ENCODE assay signal across 23 mouse cellular contexts in the genomic region with DNA sequence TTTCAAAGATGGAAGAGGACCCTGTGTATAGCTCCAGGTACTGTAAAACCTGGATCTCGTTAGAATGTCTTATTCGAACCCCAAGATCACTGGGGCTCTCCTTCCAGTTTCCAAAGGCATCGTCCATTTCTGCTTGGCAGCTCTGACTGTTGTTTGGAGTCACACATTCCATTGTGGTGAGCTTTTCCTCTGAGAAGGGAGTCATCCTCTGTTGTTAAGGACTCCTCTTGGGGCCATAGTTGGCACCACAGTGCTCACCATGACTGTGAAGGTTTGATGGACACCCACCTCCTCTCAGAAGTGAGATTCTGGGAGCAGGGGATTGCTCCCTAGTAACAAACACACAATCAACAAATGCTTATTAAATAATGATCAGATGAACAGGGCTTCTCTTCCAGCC.
"Had no signal": no experiment of that assay in that cellular context is flagged by ENCODE, and none has a peak within 500 bp of the region (broad histone marks: within the 10 kb centered on the region; RNA-seq: fewer than 3 reads in every experiment).

No protein-coding gene starts in this region.

- H3K27me3 ChIP-seq: intestine, embryonic 15.5 days; kidney, embryonic 15.5 days; limb, embryonic 13.5 days; liver, embryonic 12.5 days; liver, embryonic 15.5 days; lung, embryonic 15.5 days; midbrain, embryonic 12.5 days; midbrain, embryonic 15.5 days; neural tube, embryonic 12.5 days; neural tube, embryonic 15.5 days had no signal

- DNase-seq: kidney, adult 11 months; kidney, adult 8-10 months; kidney, postnatal 14 days; kidney, postnatal 4 days; left cerebral cortex, postnatal 4 days; liver; lung, adult 18-20 months; right cerebral cortex, adult 18-20 months; right cerebral cortex, postnatal 14 days; right cerebral cortex, postnatal 4 days; thymus, adult 2 months; thymus, postnatal 14 days; thymus, postnatal 4 days had no signal

- H3K36me3 ChIP-seq: intestine, embryonic 15.5 days; kidney, embryonic 15.5 days; limb, embryonic 13.5 days; liver, embryonic 12.5 days; liver, embryonic 15.5 days; lung, embryonic 15.5 days; midbrain, embryonic 12.5 days; midbrain, embryonic 15.5 days; neural tube, embryonic 12.5 days; neural tube, embryonic 15.5 days had no signal

- H3K4me3 ChIP-seq: intestine, embryonic 15.5 days; kidney, embryonic 15.5 days; limb, embryonic 13.5 days; liver, embryonic 12.5 days; liver, embryonic 15.5 days; lung, embryonic 15.5 days; midbrain, embryonic 12.5 days; midbrain, embryonic 15.5 days; neural tube, embryonic 12.5 days; neural tube, embryonic 15.5 days had no signal

- H3K4me1 ChIP-seq: intestine, embryonic 15.5 days; kidney, embryonic 15.5 days; liver, embryonic 12.5 days; liver, embryonic 15.5 days; lung, embryonic 15.5 days; midbrain, embryonic 12.5 days; midbrain, embryonic 15.5 days; neural tube, embryonic 12.5 days; neural tube, embryonic 15.5 days had no signal

- H3K27ac ChIP-seq: intestine, embryonic 15.5 days; kidney, embryonic 15.5 days; limb, embryonic 13.5 days; liver, embryonic 12.5 days; liver, embryonic 15.5 days; lung, embryonic 15.5 days; midbrain, embryonic 12.5 days; midbrain, embryonic 15.5 days; neural tube, embryonic 12.5 days; neural tube, embryonic 15.5 days had no signal

- H3K9me3 ChIP-seq: intestine, embryonic 15.5 days; kidney, embryonic 15.5 days; limb, embryonic 13.5 days; liver, embryonic 12.5 days; liver, embryonic 15.5 days; lung, embryonic 15.5 days; midbrain, embryonic 12.5 days; midbrain, embryonic 15.5 days; neural tube, embryonic 12.5 days; neural tube, embryonic 15.5 days had no signal
